Mouse (Mus musculus) hindbrain, postnatal 0 days (tissue): ENCODE measurements around the gene 4430402I18Rik. TPM values are rescaled to one million over a fixed set of nuclear protein-coding genes. Genes with fewer than 3 reads are reported as not detected.

Experiments
- ATAC-seq: fragments of 200-750 bp; cut with Nextera tagmentation; 2 replicates; pipeline ENCODE4 v1.8.0; 2017; ENCODE audit warnings: mild to moderate bottlenecking, moderate TSS enrichment, moderate library complexity
- DNase-seq: peaks from one replicate; pipeline ENCODE4 v3.0.0-alpha.2; 2015; ENCODE audit warnings: low spot score
- H3K27ac ChIP-seq: fragments of 300-500 bp; sonication (generic); 2 replicates; pipeline ENCODE4 v1.5.1; 2014; ENCODE audit warnings: mild to moderate bottlenecking
- H3K27me3 ChIP-seq: fragments of 300-500 bp; sonication (generic); 2 replicates; pipeline ENCODE4 v1.6.1; 2014; ENCODE audit warnings: low read length, mixed read lengths; ENCODE audit not compliant: insufficient read depth
- H3K36me3 ChIP-seq: fragments of 300-500 bp; sonication (generic); 2 replicates; pipeline ENCODE4 v1.6.1; 2014; ENCODE audit warnings: low read length, mixed read lengths; ENCODE audit not compliant: insufficient read depth
- H3K4me1 ChIP-seq: fragments of 300-500 bp; sonication (generic); 2 replicates; pipeline ENCODE4 v1.6.1; 2014; ENCODE audit warnings: antibody characterized with exemption, low read length, mixed read lengths; ENCODE audit not compliant: insufficient read depth
- H3K4me2 ChIP-seq: fragments of 300-500 bp; sonication (generic); 2 replicates; pipeline ENCODE4 v1.6.1; 2014; ENCODE audit warnings: low read depth, mild to moderate bottlenecking, low read length, moderate library complexity, mixed read lengths
- H3K4me3 ChIP-seq: fragments of 300-500 bp; sonication (generic); 2 replicates; pipeline ENCODE4 v1.5.1; 2014; ENCODE audit warnings: low read length
- H3K9ac ChIP-seq: fragments of 300-500 bp; sonication (generic); replicated peaks from 2 replicates; pipeline ENCODE4 v1.6.1; 2014; ENCODE audit warnings: mild to moderate bottlenecking, low read length, moderate library complexity, mixed read lengths
- H3K9me3 ChIP-seq: fragments of 300-500 bp; sonication (generic); 2 replicates; pipeline ENCODE4 v1.6.1; 2016; ENCODE audit warnings: low read length, mixed read lengths
- CTCF ChIP-seq: IDR thresholded peaks from 2 replicates; pipeline ENCODE4 v1.5.1; 2016; ENCODE audit warnings: antibody characterized with exemption, control low read depth, low read depth
- WGBS: fragments of 180-500 bp; shearing (Covaris S2); extraction: QIAGEN DNeasy Blood & Tissue Kit; methylation state at CpG from one replicate; pipeline ENCODE4 v1.1.7; 2014; 5-methylcytosine and 5-hydroxymethylcytosine counted together
- polyA plus RNA-seq: library from polyadenylated mRNA; unstranded; fragments of >200 nt; fragmentation: Nextera tagmentation; extraction: Ambion mirVana; gene quantifications from 2 replicates; pipeline ENCODE4 v1.2.1, GENCODE M21; 2015
- total RNA-seq: library from RNA; depleted of rRNA; stranded (reverse); fragments of >200 nt; gene quantifications from 2 replicates; pipeline ENCODE4 v1.2.3, GENCODE M21; 2014

4430402I18Rik gene
- total and polyA plus RNA-seq, 2 experiments from 2014 or later, result 1.7 to 2.4 TPM

DNA sequence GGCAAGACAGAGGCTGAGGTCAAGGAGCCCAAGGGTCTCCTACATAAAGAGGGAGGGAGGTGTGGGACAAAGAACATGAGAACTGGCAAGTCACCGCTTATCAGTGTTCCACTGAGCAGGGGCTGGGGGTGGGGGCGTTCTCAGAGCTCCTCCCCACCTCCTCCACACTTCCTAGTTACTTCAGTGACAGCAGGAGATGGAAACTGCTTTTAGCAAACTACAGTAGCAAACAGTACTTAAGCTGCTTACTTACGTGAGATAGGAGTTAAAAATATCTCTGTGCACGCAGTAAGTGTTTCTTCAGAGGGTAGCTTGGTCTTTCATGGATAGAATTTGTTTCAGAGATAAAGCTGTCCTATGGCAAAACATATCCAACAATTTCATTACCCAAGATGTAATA is 40.2 kb downstream of the 4430402I18Rik start:
- no peak for TF ChIP-seq CTCF
- no peaks in the 10 kb centered on the region for H3K9me3 ChIP-seq
- no peaks in the 10 kb centered on the region for H3K36me3 ChIP-seq
- no peak overlapping the region for H3K9ac ChIP-seq
- no peak for DNase-seq
- H3K4me2 ChIP-seq, result no peak overlapping the region
- H3K27me3 ChIP-seq, result no peaks in the 10 kb centered on the region
- H3K4me3 ChIP-seq, result no peak overlapping the region
- ATAC-seq, result no peak
- no peak overlapping the region for H3K27ac ChIP-seq
- WGBS, result 64% methylated on average over 4 of the region's 4 CpGs
- H3K4me1 ChIP-seq, result no peaks in the 10 kb centered on the region

DNA sequence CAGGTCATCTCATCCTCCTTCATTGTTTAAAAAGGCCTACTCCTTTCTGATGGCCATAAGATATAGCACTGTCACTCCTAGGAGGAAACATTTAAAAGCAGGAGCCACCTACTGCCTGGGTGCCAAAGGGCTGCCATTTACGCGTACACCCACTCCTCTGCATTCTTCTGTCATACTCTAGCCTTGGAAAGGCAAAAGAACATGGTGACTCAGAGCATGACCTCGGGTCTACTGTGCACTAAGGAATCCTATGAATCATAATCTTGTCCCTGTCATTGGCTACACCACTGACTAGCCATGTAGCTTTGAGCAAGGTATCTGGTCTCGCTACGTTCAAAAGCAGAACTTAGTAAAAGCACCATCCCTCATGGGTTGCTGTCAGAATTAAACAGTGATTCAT is 41.2 kb downstream of the 4430402I18Rik start:
- Histone ChIP-seq H3K27me3 (no peaks in the 10 kb centered on the region), H3K4me1 (no peaks in the 10 kb centered on the region), H3K9ac (no peak overlapping the region), H3K9me3 (no peaks in the 10 kb centered on the region), H3K27ac (no peak overlapping the region), H3K36me3 (no peaks in the 10 kb centered on the region), H3K4me3 (no peak overlapping the region), H3K4me2 (no peak overlapping the region)
- no peak for TF ChIP-seq CTCF
- DNase-seq, result no peak
- WGBS, result 84% methylated on average over 5 of the region's 5 CpGs
- no peak for ATAC-seq

DNA sequence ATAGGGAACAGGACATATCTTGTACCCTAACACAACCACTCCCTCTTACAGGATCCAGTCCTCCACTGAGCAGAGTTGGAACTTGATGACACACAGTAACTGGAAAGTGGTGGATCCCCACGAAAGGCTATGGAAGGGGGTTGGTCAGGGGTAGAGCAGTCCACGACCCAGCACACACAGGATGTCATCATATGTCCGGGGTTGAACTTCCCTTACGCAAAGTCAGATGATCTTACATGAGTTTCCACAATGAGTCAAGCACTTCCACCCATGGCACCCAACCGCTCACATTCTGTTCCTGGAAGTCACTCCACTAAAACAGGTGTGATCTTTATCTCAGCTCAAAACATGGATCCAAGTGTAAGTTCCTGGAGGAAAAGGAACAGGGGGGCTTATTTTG is 49.8 kb downstream of the 4430402I18Rik start:
- no peaks in the 10 kb centered on the region for H3K27me3 ChIP-seq
- no peak overlapping the region for H3K9ac ChIP-seq
- H3K4me2 ChIP-seq, result no peak overlapping the region
- H3K4me1 ChIP-seq, result no peaks in the 10 kb centered on the region
- no peak for TF ChIP-seq CTCF
- 90% methylated on average over 5 of the region's 5 CpGs for WGBS
- no peaks in the 10 kb centered on the region for H3K36me3 ChIP-seq
- H3K4me3 ChIP-seq, result no peak overlapping the region
- ATAC-seq (no peak), DNase-seq (no peak)
- no peak overlapping the region for H3K27ac ChIP-seq
- no peaks in the 10 kb centered on the region for H3K9me3 ChIP-seq

DNA sequence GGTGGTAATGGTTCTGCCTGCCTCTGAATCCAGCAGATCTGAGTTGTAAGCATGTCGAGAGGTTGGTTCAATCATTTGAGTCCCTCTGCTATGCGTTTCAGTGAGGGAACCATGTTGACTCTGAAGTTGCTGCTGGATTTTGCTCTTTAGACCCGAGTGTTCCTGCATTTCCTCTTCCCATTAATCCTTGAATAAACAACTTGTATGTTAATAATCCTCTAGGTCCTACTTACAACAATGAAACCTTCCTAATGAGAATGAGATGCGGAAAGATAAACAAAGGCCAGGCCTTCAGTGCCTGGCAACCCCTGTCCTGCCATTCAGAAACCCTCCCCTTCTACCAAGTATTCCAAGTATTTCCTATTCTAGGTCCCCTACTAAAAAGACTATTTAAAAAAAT is 51.1 kb downstream of the 4430402I18Rik start:
- Histone ChIP-seq H3K9ac (no peak overlapping the region), H3K27ac (no peak overlapping the region), H3K27me3 (no peaks in the 10 kb centered on the region), H3K4me2 (no peak overlapping the region), H3K36me3 (no peaks in the 10 kb centered on the region; the same call in 1 of the 2 replicates), H3K9me3 (no peaks in the 10 kb centered on the region), H3K4me1 (no peaks in the 10 kb centered on the region), H3K4me3 (no peak overlapping the region)
- DNase-seq (no peak), ATAC-seq (no peak)
- TF ChIP-seq CTCF, result no peak
- 58% methylated on average over 4 of the region's 4 CpGs for WGBS

DNA sequence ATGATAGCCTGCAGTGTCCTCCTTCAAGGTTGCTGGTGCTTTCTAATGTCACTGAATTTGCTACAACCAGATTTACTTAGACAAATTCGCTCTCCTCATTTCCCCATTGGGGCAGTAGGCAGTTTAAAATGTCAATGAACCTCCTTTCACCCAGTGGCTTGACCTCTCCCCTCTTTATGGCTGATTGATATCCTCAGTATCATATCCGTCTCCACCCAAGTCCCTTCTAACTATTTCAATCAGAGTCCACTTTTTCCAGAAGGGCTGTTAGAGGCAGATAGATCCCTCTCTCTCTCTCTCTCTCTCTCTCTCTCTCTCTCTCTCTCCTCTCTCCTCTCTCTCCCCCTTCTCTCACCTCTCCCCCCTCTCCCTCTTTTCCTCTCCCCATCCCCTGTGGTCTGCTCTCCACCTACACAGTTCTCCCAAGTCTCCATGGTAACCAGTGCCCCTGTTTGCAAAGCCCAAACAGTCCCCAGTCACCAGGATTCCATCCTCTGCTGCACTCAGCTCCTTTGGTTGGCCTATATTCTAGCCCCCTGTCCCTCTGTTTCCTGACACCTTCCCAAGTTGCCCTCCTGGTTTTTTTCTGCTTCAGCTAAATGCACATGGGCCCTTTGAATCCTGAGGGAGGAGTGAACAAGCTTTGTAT is 51.9 kb downstream of the 4430402I18Rik start:
- H3K9me3 ChIP-seq, result no peaks in the 10 kb centered on the region
- H3K4me1 ChIP-seq, result no peaks in the 10 kb centered on the region
- no peak overlapping the region for H3K4me2 ChIP-seq
- H3K9ac ChIP-seq, result no peak overlapping the region
- no peak for TF ChIP-seq CTCF
- WGBS, result 65% methylated on average over 2 of the region's 2 CpGs
- H3K27ac ChIP-seq, result no peak overlapping the region
- H3K36me3 ChIP-seq, result no peaks in the 10 kb centered on the region; the same call in 1 of the 2 replicates
- H3K4me3 ChIP-seq, result no peak overlapping the region
- peak; percentile 7 for DNase-seq
- no peaks in the 10 kb centered on the region for H3K27me3 ChIP-seq
- ATAC-seq, result peak; percentile 61; the same call in 1 of the 2 replicates

DNA sequence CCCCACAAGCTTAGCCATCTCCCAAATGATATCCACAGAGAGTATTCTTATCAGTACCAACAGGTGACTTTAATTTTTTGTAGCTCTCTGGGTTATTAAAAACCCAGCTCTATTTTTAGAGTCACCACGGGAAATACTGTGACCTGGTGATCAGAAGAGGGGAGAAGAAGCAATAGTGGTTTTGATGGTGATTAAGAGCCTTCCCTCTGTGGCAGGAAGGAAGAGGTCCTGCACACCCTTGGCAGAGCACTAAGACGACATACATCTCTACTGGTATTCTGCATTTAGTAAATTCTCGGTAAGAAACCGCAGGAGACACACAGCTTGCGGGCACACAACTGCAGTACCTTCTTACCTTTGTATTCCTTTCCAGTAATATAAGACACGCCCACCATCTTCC is 53.0 kb downstream of the 4430402I18Rik start:
- Histone ChIP-seq H3K27me3 (no peaks in the 10 kb centered on the region), H3K9me3 (no peaks in the 10 kb centered on the region), H3K4me1 (no peaks in the 10 kb centered on the region), H3K27ac (no peak overlapping the region), H3K36me3 (no peaks in the 10 kb centered on the region; the same call in 1 of the 2 replicates), H3K9ac (no peak overlapping the region), H3K4me2 (no peak overlapping the region), H3K4me3 (no peak overlapping the region)
- DNase-seq, result no peak
- TF ChIP-seq CTCF, result no peak
- no peak for ATAC-seq
- 87% methylated on average over 6 of the region's 6 CpGs for WGBS

DNA sequence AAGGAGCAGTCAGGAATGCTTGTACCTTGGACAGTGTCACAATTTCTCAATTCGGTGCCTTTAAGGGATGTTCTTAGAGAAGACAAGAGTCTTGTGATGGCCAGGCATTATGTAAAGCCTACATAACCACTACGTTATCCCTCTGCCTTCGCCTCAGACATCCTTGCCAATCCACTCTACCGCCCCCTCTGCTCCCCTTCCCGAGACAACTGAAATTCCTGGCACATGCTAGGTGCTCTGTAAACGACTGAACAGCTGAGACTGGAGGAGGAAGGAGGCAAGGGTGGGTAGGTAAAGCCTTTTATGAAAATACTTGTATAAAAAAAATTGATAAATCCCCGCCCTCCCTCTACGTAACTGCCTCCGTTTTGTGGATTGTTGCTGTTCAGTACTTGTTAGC is 58.9 kb downstream of the 4430402I18Rik start:
- 74% methylated on average over 9 of the region's 9 CpGs for WGBS
- DNase-seq (no peak), ATAC-seq (no peak)
- peaks cover 5% of the 10 kb centered on the region; the same call in 1 of the 2 replicates for H3K36me3 ChIP-seq
- no peak overlapping the region for H3K4me2 ChIP-seq
- H3K4me3 ChIP-seq, result no peak overlapping the region
- no peak overlapping the region for H3K27ac ChIP-seq
- no peak overlapping the region for H3K9ac ChIP-seq
- no peaks in the 10 kb centered on the region for H3K9me3 ChIP-seq
- TF ChIP-seq CTCF, result no peak
- H3K4me1 ChIP-seq, result no peaks in the 10 kb centered on the region
- no peaks in the 10 kb centered on the region for H3K27me3 ChIP-seq
